Mouse (Mus musculus): ENCODE results near the gene Rdh5.

Rdh5 gene

GRCm38 (mm10) chr10:128922822-128923012 lies at the start of gene Rdh5:
TSS of gene Rdh5 (minus strand) at chr10:128922888.
- DNase-seq (ENCODE audit: low spot score in 2 of 2), result no peak

- no peak for DNase-seq (ENCODE audit: low spot score in 2 of 2)
Observed at GRCm38 (mm10) chr10:128970740-128971250, 48.1 kb upstream of the Rdh5 start.

DNA sequence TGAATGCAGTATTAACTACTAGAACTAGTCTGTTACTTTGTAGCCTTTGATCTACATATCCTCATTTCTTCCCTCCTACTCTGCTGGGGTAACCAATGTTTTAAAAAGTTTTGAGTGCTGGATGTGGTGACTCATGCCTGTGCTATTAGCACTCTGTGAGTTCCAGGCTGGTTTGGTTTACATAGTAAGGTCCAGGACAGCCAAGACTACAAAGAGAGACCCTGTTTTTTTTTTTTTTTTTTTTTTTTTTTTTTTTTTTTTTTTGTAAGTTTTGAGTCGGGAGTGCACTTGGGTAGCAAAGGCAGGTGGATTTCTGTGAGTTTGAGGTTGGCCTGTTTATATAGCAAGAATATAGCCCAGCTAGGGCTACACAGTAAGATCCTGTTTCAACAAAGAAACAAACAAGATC lies 45.7 kb upstream of the Rdh5 start:
- DNase-seq (ENCODE audit: low spot score in 2 of 2), result no peak

- DNase-seq (ENCODE audit: low spot score in 2 of 2), result no peak
Observed at GRCm38 (mm10) chr10:128965871-128966270, 43.2 kb upstream of the Rdh5 start.

GRCm38 (mm10) chr10:128964961-128965360 lies 42.3 kb upstream of the Rdh5 start:
- no peak for DNase-seq (ENCODE audit: low spot score in 2 of 2)

DNA sequence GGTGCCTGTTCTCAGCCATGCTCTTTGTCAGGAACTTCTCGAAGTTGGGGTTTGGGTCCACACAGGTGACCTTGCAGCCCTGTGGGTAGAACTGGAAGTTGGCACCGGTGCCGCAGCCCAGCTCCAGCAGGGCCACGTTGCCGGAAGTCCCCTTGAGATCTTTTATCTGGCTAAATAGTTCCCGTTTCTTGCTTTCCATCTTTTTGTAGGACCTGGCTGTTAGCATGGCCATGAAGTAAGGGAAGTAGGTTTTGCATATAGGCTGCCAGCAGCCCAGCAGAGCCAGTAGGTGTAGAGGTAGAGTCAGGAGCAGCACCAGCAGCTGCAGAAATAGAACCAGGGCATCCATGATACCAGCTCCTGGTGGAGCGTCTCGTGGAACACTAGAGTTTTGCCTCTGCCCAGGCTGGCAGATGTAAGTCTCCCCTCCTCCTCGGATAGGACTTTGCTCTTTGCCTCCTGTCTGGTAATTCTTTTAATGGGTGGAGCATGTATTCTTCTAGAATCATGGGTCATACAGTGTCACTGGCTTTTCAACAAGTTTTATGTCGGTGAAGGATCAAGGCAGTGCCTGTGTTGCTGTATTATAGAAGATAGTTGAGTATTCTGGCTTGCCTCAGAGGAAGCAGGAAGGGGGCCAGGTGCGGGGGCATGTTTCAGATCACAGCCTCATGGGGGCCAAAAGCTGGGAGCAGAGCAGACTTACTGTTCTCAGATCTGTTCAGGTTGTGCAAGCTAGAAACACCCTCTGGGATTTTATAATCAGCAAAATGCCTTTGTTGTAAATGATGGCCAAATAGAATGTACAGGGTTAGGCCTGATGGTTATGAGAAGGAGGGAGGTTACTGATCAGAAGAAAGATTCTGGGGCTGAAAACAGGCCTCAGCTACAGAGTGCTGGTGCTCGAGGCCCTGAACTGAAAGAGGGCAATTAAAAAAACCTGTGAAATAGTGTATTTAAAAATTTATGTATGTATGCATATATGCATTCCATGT lies 38.2 kb upstream of the Rdh5 start, which contains the start of gene Mettl7b:
Gene Mettl7b (minus strand): TSS at position 399 of the 995 bp plus-strand sequence.
- DNase-seq (ENCODE audit: low spot score in 2 of 2), result peak; percentile 80

GRCm38 (mm10) chr10:128960142-128960541 lies 37.5 kb upstream of the Rdh5 start:
- no peak for DNase-seq (ENCODE audit: low spot score in 2 of 2)

DNA sequence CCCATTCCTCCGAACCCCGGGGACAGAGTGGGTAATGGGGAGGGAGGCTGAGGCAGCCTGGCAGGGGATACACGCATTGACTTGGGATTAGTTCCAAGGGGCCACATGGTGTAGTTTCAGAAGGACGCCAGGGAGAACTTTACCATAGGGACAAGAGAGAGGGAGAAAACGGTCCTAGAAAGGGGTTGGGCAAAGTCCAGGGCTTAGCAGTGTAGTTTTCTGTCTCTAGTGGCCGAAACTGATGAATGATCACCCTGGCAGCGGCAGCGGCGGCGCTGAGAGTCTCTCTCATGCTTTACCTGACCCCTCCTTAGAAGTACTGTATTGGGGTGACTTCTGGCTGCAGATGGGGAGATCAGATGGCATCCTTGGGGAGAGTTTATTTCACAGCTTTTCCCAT lies 35.7 kb upstream of the Rdh5 start:
- no peak for DNase-seq (ENCODE audit: low spot score in 2 of 2)

GRCm38 (mm10) chr10:128950208-128950887 lies 27.7 kb upstream of the Rdh5 start:
- DNase-seq (ENCODE audit: low spot score in 2 of 2), result no peak

DNA sequence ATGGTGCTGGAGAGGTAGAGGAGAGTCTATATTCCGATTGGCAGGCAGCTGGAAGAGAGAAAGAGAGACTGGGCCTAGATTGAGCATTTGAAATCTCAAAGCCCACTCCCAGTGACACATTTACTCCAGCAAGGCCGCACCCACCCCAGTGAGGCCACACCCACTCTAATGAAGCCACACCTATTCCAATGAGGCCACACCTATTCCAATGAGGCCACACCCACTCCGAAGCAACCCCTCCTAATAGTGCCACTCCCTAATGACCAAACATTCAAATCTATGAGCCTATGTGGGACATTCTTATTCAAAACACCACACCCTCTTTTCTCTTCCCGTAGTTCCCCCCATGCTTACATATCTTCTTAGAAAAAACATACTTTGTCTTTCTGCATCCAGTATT lies 24.8 kb upstream of the Rdh5 start:
- no peak for DNase-seq (ENCODE audit: low spot score in 2 of 2)

GRCm38 (mm10) chr10:128945675-128946074 lies 23.0 kb upstream of the Rdh5 start:
- DNase-seq (ENCODE audit: low spot score in 2 of 2), result peak in 1 of 2 experiments; percentile 32

DNA sequence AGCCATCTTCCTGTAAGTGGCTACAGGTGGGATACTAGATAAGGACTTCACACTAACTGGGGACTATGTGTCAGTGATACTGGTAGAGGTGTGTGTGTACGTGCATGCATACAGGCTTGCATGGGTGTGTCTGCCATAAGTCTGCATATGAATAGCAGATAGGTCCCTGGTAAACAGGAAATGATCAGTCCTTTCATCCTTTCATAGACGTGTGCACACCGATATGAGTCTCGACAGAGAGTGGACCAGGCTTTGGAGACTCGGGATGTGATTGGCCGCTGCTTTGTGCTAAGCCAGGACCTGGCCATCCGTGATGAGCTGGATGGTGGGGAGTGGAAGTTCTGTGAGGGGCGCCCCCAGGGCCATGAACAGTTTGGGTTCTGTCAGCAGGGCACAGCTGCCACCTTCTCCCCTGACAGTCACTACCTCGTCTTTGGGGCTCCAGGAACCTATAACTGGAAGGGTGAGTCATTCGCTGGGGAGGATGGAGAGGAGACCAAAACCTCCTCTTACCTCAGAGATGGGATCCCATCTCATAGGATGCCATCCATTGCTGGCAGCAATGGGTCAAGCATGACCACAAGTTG lies 17.9 kb upstream of the Rdh5 start:
- no peak for DNase-seq (ENCODE audit: low spot score in 2 of 2)

- no peak for DNase-seq (ENCODE audit: low spot score in 2 of 2)
Observed at GRCm38 (mm10) chr10:128938974-128939373, 16.3 kb upstream of the Rdh5 start.

- no peak for DNase-seq (ENCODE audit: low spot score in 2 of 2)
Observed at GRCm38 (mm10) chr10:128938457-128938856, 15.8 kb upstream of the Rdh5 start.

DNA sequence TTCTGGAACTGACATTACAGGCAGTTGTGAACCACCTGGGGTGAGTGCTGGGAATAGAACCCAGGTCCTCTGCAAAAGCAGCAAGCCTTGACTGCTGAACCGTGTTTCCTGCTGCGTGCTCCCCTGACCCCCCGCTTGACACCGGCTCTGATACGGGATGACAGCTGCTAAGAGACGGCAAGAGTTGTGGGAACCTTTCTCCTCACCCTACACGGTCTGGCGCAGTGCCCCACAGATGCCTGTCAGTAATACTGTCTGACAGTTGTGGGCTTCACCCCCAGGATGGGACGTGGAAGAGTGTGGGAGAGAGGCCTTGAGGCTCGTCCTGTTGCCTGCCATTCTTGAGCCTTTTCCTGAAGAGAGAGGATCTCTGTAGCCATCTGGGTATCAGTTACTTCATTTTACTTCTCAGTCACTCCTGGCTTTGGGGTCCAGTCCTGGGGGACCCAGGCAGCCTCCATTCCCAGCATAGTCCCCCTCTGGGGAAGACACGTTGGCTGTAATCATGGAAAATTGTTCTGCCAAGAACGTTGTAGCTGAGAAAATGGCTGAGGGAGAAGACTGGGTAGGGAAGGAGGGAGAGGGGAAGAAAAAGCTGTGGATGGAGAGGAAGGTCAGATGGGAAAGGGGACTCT lies 15.2 kb upstream of the Rdh5 start:
- DNase-seq (ENCODE audit: low spot score in 2 of 2), result no peak

DNA sequence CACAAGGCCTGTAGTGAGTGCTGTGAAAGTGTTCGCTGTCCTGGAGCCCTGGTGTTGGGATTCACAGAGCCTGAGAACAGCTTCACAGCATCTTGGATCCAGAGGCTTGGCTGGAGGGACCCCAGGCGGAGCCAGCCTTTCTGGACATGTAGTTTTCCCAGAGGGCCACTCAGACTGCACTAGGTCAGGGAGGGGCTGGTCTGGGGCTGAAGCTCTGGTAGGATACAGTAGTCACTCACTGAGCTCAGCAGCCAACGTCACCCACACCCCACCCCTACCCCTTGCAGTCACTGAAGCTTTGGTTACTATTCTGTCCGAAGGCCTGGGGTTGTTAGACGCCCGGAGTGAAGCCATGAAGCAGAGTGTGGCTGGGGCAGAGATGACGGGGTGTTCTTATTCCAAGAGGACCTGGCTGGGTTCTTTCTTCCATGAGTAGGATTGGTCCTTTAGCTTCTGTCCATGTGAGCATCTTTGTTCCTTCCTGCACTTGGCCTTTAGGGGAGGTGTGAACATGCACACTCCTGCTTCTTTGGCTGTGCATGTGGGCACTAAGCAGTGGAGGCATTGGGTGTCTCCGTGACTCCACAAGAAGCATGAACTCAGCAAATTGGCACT lies 13.2 kb upstream of the Rdh5 start:
- no peak for DNase-seq (ENCODE audit: low spot score in 2 of 2)

DNA sequence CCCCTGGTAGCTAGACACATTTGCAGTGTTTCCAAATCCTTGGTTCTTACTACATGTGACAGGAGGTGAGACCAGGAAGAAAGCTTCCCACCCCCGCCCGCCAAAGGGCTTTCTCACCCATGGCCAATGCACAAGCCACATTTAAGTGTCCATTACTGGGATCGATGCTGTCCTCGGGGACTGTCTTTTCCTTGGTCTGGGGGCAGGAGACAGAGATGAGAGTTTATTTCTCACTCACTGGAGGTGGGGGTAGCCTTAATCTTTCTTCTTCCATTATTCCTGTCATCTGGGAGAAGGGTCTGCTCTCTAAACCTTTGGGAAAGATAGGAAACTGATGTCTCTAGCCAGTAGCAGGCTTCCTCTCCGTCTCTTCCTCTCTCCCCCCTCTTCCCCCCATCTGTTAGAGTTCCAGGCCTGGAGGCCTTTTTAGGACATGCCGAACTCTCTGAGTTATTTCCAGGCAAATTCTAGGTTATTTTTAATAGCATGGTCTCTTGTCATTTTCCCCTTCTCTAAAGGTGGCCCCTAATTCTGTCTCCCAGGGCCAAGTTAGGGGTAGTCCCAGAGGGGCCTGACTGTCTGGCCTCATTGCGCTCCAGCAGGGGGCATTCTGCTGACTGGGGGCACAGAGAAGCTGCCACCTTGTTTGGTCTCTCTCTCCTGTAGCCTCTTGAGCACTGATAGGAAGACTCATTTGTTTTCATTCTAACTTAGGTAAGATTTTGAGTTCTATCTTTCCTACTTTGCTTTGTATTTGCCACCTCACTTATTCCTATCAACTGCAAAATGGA lies 12.5 kb upstream of the Rdh5 start:
- peak in 1 of 2 experiments; percentile 47 for DNase-seq (ENCODE audit: low spot score in 2 of 2)

DNA sequence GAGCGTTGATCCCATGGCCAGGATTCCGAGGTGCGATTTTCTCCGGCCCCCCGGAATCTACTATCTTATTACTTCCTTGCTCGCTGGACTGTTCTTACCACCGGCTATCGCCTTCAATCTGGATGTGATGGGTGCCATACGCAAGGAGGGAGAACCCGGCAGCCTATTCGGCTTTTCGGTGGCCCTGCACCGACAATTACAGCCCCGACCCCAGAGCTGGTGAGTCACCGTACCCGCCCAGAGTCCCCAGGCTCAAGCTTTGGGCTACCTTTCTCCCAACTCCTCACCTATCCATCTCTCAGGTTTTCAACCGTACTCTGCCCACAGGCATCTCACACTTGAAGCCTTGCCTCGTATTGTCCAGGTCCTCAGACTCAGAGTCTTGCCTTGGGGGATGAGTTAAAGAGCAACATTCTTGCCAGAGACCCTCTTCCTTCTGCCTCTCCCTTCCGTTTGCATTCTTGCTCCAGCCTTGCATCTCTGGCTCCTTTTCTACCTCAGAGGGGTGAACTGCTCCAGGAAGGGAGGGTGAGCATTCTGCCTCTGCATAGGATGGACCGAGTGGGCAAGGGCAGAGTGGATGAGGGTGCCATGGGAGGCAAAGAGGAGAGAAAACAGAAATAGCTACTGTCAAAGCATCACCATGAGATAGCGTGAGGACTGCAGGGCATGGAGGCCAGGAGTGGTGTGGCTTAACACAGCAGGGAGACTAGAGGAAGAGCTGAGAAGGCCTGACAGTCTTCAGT lies 11.5 kb upstream of the Rdh5 start:
- no peak for DNase-seq (ENCODE audit: low spot score in 2 of 2)

- DNase-seq (ENCODE audit: low spot score in 2 of 2), result no peak
Observed at GRCm38 (mm10) chr10:128933574-128933973, 10.9 kb upstream of the Rdh5 start, which contains the start of gene Itga7. TSS of gene Itga7 (plus strand) at chr10:128933818.

DNA sequence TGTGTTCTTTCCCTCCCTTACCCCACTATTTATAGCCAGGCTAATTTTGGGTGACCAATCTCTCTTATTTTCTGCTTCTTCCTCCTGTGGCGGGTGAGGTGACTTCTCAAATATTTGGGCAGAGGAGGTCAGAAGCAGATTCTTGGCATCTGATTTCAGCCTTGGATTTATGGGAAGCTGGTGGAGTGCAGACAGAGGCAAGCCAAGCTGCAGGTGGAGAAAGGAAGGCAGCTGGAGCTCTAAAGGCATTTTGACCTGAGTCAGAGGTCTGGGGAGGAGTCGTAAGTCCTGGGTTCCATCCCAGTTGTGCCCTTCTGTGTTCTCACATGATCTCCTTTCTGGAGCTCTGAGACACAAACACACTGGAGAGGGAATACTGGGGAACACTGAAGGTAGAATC lies 8.8 kb upstream of the Rdh5 start:
- DNase-seq (ENCODE audit: low spot score in 2 of 2), result no peak

Measured in thymus, postnatal 10 days (tissue).